Mouse (Mus musculus) leukemia stem cell, adult 10-12 weeks (primary cell): ENCODE data around the gene Gpr149. TPM values are rescaled to one million over a fixed set of nuclear protein-coding genes. Genes with fewer than 3 reads are reported as not detected.

ENCODE experiments used
- polyA plus RNA-seq: library from polyadenylated mRNA; stranded (reverse); fragments of >175 nt; gene quantifications from 2 replicates; pipeline ENCODE4 v1.2.3, GENCODE M21; 2012; ENCODE audit warnings: low replicate concordance

The Gpr149 gene
- polyA plus RNA-seq, result not detected in 2 replicates

GRCm38 (mm10) chr3:62604973-62605372 is at the start of gene Gpr149:
Gene Gpr149, minus strand, starts transcription at chr3:62605140.

GRCm38 (mm10) chr3:62506488-62507205 is 98.3 kb downstream of the Gpr149 start, which contains the start of gene Dhx36:
Gene Dhx36, minus strand, starts transcription at chr3:62507004.

Other genes with a start within 250 kb of the Gpr149 start
- gene Dhx36, start 98.1 kb downstream of the Gpr149 start, polyA plus RNA-seq, result 2.6 and 3.2 TPM in 2 replicates